Mouse (Mus musculus) adrenal gland, adult 18-20 months (tissue): ENCODE measurements at regions not wholly inside any gene's neighbourhood (a gene's known extent, or its start where the extent isn't known, plus 50 kb on each side); places are given as distances from the start of the nearest gene placed in this dataset.
"Not testable (repeated sequence)": the region's sequence is repeated elsewhere in the genome, so short reads cannot be mapped to it uniquely, and the experiment has no call there.

Experiments
- DNase-seq, 2 experiments: peaks; one replicate each; pipeline ENCODE4 v3.0.0; 2021 to 2022; ENCODE audit warnings: low spot score in 2 of 2

- DNase-seq: no peak
Measured at GRCm38 (mm10) chr17:14144082-14144481, 60.0 kb downstream of the Dact2 start.

- DNase-seq: no peak
Measured at GRCm38 (mm10) chr17:14141669-14142068, 62.4 kb downstream of the Dact2 start.

- peak in 1 of 2 experiments; percentile 8 for DNase-seq
Measured at GRCm38 (mm10) chr17:14140266-14140665, 63.8 kb downstream of the Dact2 start.

- no peak for DNase-seq
Measured at GRCm38 (mm10) chr17:14138941-14139340, 65.2 kb downstream of the Dact2 start.

- DNase-seq: peak; percentile 36 to 46
Measured at GRCm38 (mm10) chr17:14136702-14137315, 67.3 kb downstream of the Dact2 start.

GRCm38 (mm10) chr17:14134604-14135003, 69.5 kb downstream of the Dact2 start:
- DNase-seq: no peak

GRCm38 (mm10) chr17:14133986-14134385, 70.1 kb downstream of the Dact2 start:
- no peak for DNase-seq

GRCm38 (mm10) chr17:14127031-14127430, 67.7 kb upstream of the Gm7358 start:
- not testable (repeated sequence) for DNase-seq

GRCm38 (mm10) chr17:14118863-14119262, 59.5 kb upstream of the Gm7358 start:
- DNase-seq: no peak

- no peak for DNase-seq
Measured at GRCm38 (mm10) chr17:14116223-14116622, 56.9 kb upstream of the Gm7358 start.

GRCm38 (mm10) chr17:14114856-14115255, 55.5 kb upstream of the Gm7358 start:
- no peak for DNase-seq

GRCm38 (mm10) chr17:14111692-14112091, 52.4 kb upstream of the Gm7358 start:
- not testable (repeated sequence) for DNase-seq
